8 mouse cellular contexts compared by ENCODE assay signal in the genomic region with DNA sequence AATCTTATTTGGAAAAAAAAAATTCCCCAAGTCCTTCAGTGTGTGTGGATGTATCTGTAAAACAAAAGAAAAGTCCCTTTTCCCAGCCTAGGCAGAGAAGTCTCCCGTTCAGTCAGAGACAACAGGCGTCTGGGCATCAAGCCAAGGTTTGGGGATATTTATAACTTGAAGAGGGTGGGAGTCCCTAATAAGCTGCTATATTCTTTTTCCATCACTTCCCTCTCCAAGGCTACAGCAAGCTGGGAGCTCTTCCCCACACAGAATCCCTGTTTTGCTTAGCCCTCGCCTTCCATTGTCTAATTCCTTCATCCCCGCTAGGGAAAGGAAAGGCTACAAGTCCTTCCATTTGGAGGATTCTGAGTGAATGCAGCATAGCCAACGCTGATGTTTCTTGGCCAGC. TPM values are rescaled to one million over a fixed set of nuclear protein-coding genes. Genes with fewer than 3 reads are reported as not detected.
DNase-seq lines count a peak whose midpoint lies in the region.

A gene (plus strand): TSS at position 229 of the 400 bp plus-strand sequence.

- peaks cover 14% of the 10 kb centered on the region for H3K9me3 ChIP-seq in hindbrain, embryonic 10.5 days

- peaks cover 17% of the 10 kb centered on the region for H3K4me1 ChIP-seq in brown adipose tissue, adult 24 weeks (ENCODE audit: control insufficient read depth, insufficient read depth, insufficient read length, low read length)
- H3K4me1 ChIP-seq in hindbrain, embryonic 10.5 days (replicated peaks), result peaks cover 58% of the 10 kb centered on the region

- H3K27ac ChIP-seq in brown adipose tissue, adult 24 weeks (replicated peaks; ENCODE audit: low read depth, low read length), result peak within 1 kb of the TSS; percentile 99
- H3K27ac ChIP-seq in hindbrain, embryonic 10.5 days, result peak within 1 kb of the TSS; percentile 89

- H3K27me3 ChIP-seq in hindbrain, embryonic 10.5 days (ENCODE audit: insufficient read depth, poor library complexity, severe bottlenecking), result peaks cover 21% of the 10 kb centered on the region

- peak; percentile 68 for DNase-seq in MEL-GATA-1-ER (ENCODE audit: extremely low read depth, low read depth)
- DNase-seq in frontal cortex, postnatal 10 days (ENCODE audit: low spot score in 2 of 2), result peak; percentile 76 to 81
- no peak for DNase-seq in hindbrain, embryonic 10.5 days (ENCODE audit: low spot score)
- peak; percentile 76 for DNase-seq in layer of hippocampus, adult 9-10 months (ENCODE audit: low spot score)
- peak; percentile 66 to 82 for DNase-seq in lung, adult 18-20 months
- peak; percentile 76 for DNase-seq in retina, postnatal 1 day
- no peak for DNase-seq in yolk sac, embryonic 10.5 days (ENCODE audit: low spot score)

- peaks cover 25% of the 10 kb centered on the region for H3K36me3 ChIP-seq in hindbrain, embryonic 10.5 days

- WGBS in hindbrain, embryonic 10.5 days, result 59% methylated on average over 5 of the region's 5 CpGs

- H3K4me3 ChIP-seq in brown adipose tissue, adult 24 weeks (ENCODE audit: insufficient read depth, low read depth, low read length), result peak within 1 kb of the TSS; percentile 64
- H3K4me3 ChIP-seq in hindbrain, embryonic 10.5 days, result peak within 1 kb of the TSS; percentile 73

RNA-seq across cellular contexts. Expression of the gene that starts here (rescaled TPM):
- polyA plus RNA-seq in brown adipose tissue, adult 24 weeks (2012; ENCODE audit: insufficient read depth, insufficient read length, missing spikeins), result 3.9 and 6.9 TPM in 2 replicates
- 24.6 and 29.0 TPM in 2 replicates for polyA plus RNA-seq in hindbrain, embryonic 10.5 days (2016; fragmentation: Nextera tagmentation; extraction: Ambion mirVana)

Comparison
In these comparisons a context has a peak if more than half of its experiments do, and no peak if none do; other contexts are left out.
1. DNase-seq: peak in MEL-GATA-1-ER (single experiment), frontal cortex, postnatal 10 days (2 of 2), layer of hippocampus, adult 9-10 months (single experiment), lung, adult 18-20 months (2 of 2) and retina, postnatal 1 day (single experiment); none in hindbrain, embryonic 10.5 days (single experiment) and yolk sac, embryonic 10.5 days (single experiment).